Mouse (Mus musculus) 3134 (cell line): Measurements from ENCODE around the gene Ppp2r2d.

Experiments
- DNase-seq: peaks from one replicate; pipeline ENCODE4 v3.0.0-alpha.2; 2011; ENCODE audit warnings: low spot score; ENCODE audit not compliant: insufficient read length; ENCODE audit errors: extremely low read depth

The Ppp2r2d gene

DNA sequence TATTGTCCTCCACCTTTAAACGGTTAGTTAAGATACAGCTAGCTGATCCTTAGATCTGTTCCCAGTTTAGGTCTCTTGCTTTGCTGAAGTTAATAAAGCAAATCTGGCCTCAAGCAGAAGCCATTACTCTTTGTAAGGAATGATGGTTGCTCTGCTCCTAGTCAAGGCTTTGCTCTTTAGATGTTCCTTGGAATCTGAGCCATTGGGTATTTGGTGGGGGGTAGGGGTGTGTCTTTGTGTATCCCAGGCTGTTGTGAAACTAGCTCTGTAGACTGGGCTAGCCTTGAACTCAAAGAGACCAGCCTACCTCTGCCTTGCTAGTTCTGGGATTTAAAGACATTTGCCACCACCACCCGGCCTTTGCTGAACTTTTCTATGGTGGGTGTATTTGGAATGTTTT, 8.3 kb downstream of the Ppp2r2d start:
- no peak for DNase-seq

GRCm38 (mm10) chr7:138856670-138857069, 10.8 kb downstream of the Ppp2r2d start:
- DNase-seq = no peak

DNA sequence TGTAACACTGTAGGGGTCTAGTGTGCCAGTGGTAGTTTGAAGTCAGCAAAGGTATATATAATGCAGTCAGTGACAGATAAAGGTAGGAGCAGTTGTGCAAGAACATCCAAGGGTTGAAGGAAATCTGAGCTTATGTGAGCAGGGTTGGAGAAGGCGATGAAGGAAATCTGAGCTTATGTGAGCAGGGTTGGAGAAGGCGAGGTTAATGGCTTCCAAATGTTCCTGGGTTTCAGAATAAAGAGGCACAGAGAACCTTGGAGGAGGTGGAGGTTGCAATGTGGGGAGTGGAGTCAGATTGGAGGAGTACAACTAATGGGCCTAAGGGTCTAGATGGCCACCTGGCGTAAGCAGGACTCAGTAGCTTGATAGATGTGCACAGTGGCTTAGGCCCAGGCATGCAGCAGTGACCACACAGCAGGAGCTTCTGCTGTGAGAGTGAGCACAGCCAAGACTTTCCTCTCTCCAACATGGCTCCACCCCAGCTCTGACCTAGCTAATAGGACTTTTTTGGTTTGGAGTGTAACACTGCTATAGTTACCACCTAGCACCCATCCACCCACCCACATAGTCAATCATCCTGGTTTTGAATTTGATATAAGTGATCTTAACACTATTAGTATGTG, 18.2 kb downstream of the Ppp2r2d start:
- DNase-seq = no peak

DNA sequence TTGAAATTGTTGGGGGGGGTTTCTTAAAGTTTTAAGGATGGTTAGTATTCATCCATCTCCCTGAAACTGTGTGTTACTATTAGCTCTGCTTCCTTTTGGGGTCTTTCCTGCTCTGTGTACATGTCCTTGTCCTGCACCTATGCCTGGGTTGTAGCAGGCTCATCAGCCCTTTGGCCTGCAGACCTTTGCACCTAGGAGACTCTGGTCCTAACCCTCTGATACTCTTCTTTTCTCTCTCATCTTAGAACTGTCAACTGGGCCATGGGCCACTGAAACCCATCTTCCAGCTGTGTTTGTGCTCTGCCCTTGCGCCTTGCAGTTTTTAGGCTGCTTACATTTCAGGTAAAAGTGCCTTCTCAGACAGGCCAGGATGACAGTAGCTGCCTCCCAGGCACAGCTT, 18.9 kb downstream of the Ppp2r2d start:
- no peak for DNase-seq

DNA sequence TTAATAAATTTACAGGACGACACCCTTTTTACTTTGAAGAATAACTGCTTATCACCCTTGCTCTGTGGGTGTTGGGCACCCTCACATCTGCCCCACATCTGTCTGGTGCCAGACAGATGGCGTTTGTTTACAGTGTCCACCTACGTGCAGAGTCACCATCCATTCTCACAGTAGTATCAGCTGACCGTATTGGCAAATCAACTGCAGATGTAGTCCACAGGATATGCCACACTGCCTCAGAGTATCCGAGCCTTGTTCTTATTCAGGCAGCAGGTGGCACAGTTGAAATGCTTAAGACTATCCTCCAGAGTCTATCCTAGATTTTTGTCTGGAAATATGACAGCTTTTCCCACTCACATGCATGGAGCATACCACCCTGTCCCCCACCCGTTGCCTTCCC, 21.4 kb downstream of the Ppp2r2d start:
- DNase-seq = no peak

DNA sequence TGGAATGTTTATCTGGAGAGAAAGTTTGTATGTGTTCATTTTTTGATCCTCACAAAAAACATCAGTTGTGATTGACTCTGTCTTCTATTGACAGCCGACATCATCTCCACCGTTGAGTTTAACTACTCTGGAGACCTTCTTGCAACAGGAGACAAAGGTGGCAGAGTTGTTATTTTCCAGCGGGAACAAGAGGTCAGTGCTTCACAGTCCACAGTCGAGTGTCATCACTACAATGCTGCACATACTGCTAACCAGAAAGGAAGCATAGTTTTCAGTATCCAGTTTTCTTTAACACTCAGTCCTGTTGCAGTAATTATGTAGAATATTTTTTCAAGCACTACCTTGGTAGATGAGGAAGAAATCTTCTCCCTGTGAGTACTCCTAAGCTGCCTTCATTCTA, 22.4 kb downstream of the Ppp2r2d start:
- no peak for DNase-seq

DNA sequence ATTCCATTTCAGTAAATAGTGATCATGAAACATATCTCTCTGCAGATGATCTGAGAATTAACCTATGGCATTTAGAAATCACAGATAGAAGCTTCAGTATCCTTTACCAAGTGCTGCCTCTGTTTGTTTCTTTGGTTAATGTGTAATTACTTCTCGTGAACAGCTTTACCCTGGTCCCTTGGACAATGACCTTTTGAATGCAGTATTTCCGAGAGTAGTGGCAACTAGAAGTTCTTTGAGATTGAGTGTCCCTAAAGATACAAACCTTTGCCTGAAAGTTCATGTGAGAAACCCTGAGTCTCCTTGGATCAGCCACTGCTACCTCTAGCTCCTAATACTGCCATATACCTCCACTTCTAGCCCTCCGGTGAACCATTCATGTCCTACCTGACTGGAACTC, 27.1 kb downstream of the Ppp2r2d start:
- DNase-seq = no peak

DNA sequence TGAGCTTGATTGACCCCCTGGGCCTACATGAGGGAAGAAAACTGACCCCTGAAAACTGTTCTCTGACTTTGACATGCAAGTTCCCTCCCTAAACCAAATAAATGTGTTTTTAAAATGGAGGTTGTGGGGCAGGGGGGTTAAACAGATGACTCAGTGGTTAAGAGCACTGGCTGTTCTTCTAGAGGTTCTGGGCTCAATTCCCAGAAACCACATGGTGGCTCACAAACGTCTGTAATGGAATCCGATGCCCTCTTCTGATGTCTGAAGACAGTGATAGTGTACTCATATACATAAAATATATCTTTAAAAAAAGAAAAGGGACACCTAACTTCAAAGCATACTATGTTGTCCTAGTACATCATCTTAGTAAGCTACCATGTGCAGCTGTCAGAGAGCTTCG, 29.2 kb downstream of the Ppp2r2d start:
- no peak for DNase-seq

- DNase-seq = no peak
These were observed 37.8 kb downstream of the Ppp2r2d start for GRCm38 (mm10) chr7:138883724-138884123.

DNA sequence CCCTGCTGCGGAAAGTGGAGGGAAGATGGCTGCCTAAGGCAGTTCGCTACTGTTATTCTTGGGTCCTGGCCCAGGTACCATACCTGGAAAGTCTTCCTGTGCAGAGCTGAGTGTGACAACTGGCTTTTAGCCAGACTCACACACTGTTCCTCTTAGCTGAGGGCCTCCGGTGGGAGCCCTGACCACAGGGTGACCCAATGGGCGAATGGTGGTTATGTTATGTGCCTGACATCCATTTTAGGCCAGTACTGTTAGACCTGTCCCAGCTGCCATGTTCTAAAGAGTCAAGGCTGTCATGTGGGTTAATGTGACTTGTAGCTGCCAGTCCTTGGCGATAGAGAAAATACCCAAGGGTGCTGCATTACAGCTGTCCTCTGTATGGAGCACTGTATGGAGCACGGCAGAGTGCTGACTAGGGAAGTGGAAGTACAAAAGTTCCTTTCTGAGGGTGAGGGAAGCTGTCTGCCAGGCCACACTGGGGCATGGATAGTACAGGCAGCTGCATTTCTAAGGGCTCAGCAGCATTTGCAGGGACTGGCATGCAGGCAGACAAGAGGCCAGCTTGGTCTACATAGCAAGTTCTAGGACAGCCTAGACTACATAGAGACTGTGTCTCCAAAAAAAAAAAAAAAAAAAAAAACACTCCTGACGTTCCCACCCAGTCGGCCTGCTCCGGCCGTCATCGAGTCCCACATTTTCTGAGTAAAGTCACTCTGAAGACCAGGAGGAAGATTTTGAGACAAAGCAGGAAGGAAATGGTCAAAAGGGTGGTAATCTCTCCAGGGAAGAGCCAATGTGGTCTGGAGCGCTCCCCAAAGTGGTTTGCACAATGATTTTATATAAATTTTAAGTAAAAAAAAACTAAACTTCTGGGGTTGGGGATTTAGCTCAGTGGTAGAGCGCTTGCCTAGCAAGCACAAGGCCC, 39.7 kb downstream of the Ppp2r2d start:
- no peak for DNase-seq

GRCm38 (mm10) chr7:138898122-138898521, 52.2 kb downstream of the Ppp2r2d start:
- no peak for DNase-seq

GRCm38 (mm10) chr7:138898743-138899142, 52.9 kb downstream of the Ppp2r2d start:
- no peak for DNase-seq

- no peak for DNase-seq
These were observed 58.1 kb downstream of the Ppp2r2d start for GRCm38 (mm10) chr7:138903886-138904435.

- DNase-seq = no peak
These were observed 60.6 kb downstream of the Ppp2r2d start for GRCm38 (mm10) chr7:138906441-138906840.

DNA sequence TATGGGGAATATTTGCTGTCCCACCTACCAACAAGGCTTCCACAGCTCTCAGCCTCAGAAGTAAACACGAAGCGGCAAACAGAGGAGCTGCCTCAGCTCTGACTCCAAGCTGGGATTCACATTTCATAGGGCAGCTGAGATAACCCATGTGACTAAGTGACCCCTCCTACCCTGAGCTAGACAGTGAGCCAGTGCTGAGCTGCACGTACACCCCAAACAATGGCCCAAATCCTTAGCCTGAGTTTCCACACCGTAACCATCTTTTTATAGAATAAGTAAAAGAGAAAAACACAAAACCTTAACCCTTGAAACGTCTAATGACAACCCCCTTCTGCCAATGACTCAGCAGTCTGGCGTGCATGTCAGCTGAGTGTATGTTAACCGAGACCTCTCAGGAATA, 61.2 kb downstream of the Ppp2r2d start:
- peak; percentile 38 for DNase-seq

- DNase-seq = no peak
These were observed 62.1 kb downstream of the Ppp2r2d start for GRCm38 (mm10) chr7:138907976-138908375.

- DNase-seq = no peak
These were observed 62.9 kb downstream of the Ppp2r2d start for GRCm38 (mm10) chr7:138908768-138909276.

GRCm38 (mm10) chr7:138909277-138910192, 63.7 kb downstream of the Ppp2r2d start, which contains the start of gene Bnip3:
Bnip3 (minus strand) TSS chr7:138909519.
- peak; percentile 94 for DNase-seq

DNA sequence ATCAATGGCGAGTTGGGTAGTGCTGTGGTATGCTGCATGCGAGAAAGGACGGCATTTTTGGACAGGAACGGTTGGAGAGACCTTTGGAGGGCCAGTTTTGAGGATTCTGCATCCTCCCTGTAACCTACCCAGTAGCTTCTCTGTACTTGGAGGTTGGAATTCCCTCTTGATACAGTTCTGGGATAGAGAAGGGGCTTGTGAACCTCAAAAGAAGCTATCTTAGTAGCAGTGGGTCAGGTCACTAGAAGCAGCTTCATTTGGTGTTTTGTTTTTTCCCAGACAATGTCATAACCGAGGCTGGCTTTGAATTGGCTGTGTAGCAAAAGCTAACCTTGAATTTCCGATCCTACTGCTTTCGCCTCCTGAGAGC, 64.3 kb downstream of the Ppp2r2d start:
- peak; percentile 19 for DNase-seq

DNA sequence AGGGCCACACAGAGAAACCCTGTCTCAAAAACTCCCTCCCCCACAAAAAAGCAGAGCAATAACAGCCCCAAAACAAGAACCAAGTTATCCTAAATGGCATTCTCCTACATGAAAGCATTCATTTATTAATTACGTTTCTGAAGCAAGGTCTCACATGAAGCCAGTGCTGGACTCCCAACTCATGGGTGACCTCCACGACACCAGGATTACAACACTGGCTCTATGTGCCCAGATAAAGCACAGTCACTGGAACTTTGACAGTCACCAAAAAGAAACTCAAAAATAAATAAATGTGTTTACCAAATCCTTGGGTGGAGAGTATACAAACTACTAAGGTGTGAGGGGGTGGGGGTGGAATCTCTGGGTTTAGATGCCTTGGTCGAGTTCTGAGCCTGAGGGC, 67.7 kb downstream of the Ppp2r2d start:
- no peak for DNase-seq
